ENCODE assay signal across 19 mouse cellular contexts in genomic region chr8:125722675-125723074, GRCm38 (mm10). TPM values are rescaled to one million over a fixed set of nuclear protein-coding genes. Genes with fewer than 3 reads are reported as not detected.
A peak's percentile ranks its signal among the peaks of the same experiment; 100 is the strongest.
DNase-seq lines count a peak whose midpoint lies in the region; ATAC-seq and TF ChIP-seq lines count a peak whose summit lies in the region.
"Had no signal": no experiment of that assay in that cellular context is flagged by ENCODE, and none has a peak within 500 bp of the region (broad histone marks: within the 10 kb centered on the region; RNA-seq: fewer than 3 reads in every experiment).

No protein-coding gene starts in this region.

- ATAC-seq in heart, embryonic 12.5 days (ENCODE audit: insufficient number of reproducible peaks, low FRiP score), result no peak
- no peak for ATAC-seq in kidney, embryonic 15.5 days (replicated peaks; ENCODE audit: low FRiP score)
- no peak for ATAC-seq in midbrain, embryonic 11.5 days (ENCODE audit: low FRiP score)
- ATAC-seq: intestine, postnatal 0 days; liver, embryonic 12.5 days; lung, postnatal 0 days had no signal

- TF ChIP-seq CTCF in gastrocnemius, adult 2 months (IDR thresholded peaks at IDR 0.05), result no peak

- H3K4me1 ChIP-seq in heart, embryonic 12.5 days (replicated peaks), result peaks cover 8% of the 10 kb centered on the region
- H3K4me1 ChIP-seq in kidney, embryonic 15.5 days, result peaks cover 27% of the 10 kb centered on the region
- no peaks in the 10 kb centered on the region for H3K4me1 ChIP-seq in midbrain, embryonic 11.5 days (ENCODE audit: control insufficient read depth, insufficient read depth, low read length)
- H3K4me1 ChIP-seq: liver, embryonic 12.5 days had no signal

- H3K4me3 ChIP-seq in heart, embryonic 12.5 days, result no peak overlapping the region
- no peak overlapping the region for H3K4me3 ChIP-seq in kidney, embryonic 15.5 days (replicated peaks)
- H3K4me3 ChIP-seq in gastrocnemius, adult 2 months, result no peak overlapping the region
- no peak overlapping the region for H3K4me3 ChIP-seq in midbrain, embryonic 11.5 days (ENCODE audit: low read depth, low read length)
- H3K4me3 ChIP-seq: embryonic facial prominence, embryonic 13.5 days; forebrain, embryonic 10.5 days; heart, embryonic 13.5 days; liver, embryonic 12.5 days; stomach, embryonic 15.5 days had no signal

- H3K36me3 ChIP-seq in heart, embryonic 12.5 days, result no peaks in the 10 kb centered on the region
- no peaks in the 10 kb centered on the region for H3K36me3 ChIP-seq in kidney, embryonic 15.5 days
- H3K36me3 ChIP-seq in midbrain, embryonic 11.5 days (ENCODE audit: control insufficient read depth, insufficient read depth, low read length), result no peaks in the 10 kb centered on the region
- H3K36me3 ChIP-seq: embryonic facial prominence, embryonic 13.5 days; forebrain, embryonic 10.5 days; heart, embryonic 13.5 days; liver, embryonic 12.5 days; stomach, embryonic 15.5 days had no signal

- H3K4me2 ChIP-seq in heart, embryonic 12.5 days, result no peak overlapping the region
- H3K4me2 ChIP-seq in kidney, embryonic 15.5 days, result no peak overlapping the region
- no peak overlapping the region for H3K4me2 ChIP-seq in midbrain, embryonic 11.5 days
- H3K4me2 ChIP-seq: embryonic facial prominence, embryonic 13.5 days; heart, embryonic 13.5 days; hindbrain, embryonic 14.5 days; liver, embryonic 12.5 days; stomach, embryonic 15.5 days had no signal

- H3K27ac ChIP-seq in heart, embryonic 12.5 days (ENCODE audit: poor library complexity, severe bottlenecking), result no peak overlapping the region
- H3K27ac ChIP-seq in kidney, embryonic 15.5 days, result no peak overlapping the region
- H3K27ac ChIP-seq in gastrocnemius, adult 2 months, result peak overlapping the region; percentile 54
- H3K27ac ChIP-seq in midbrain, embryonic 11.5 days (ENCODE audit: low read depth, low read length), result no peak overlapping the region
- H3K27ac ChIP-seq: embryonic facial prominence, embryonic 13.5 days; forebrain, embryonic 10.5 days; heart, embryonic 13.5 days; hindbrain, embryonic 14.5 days; liver, embryonic 12.5 days; stomach, embryonic 15.5 days had no signal

- intact Hi-C loops in gastrocnemius, adult 2 months (cut with DNase I), result no loop called here
- intact Hi-C loops in heart, postnatal 36 days (cut with DNase I), result loop anchor here (10.0 kb wide), 1 partner anchor 398 kb away; no protein-coding TSS in a partner anchor

- H3K9ac ChIP-seq in heart, embryonic 12.5 days, result no peak overlapping the region
- no peak overlapping the region for H3K9ac ChIP-seq in kidney, embryonic 15.5 days
- H3K9ac ChIP-seq in midbrain, embryonic 11.5 days (ENCODE audit: low read length), result no peak overlapping the region
- H3K9ac ChIP-seq: embryonic facial prominence, embryonic 13.5 days; heart, embryonic 13.5 days; hindbrain, embryonic 14.5 days; liver, embryonic 12.5 days; stomach, embryonic 15.5 days had no signal

- WGBS in heart, embryonic 12.5 days, result 90% methylated on average over 7 of the region's 7 CpGs
- 61% methylated on average over 7 of the region's 7 CpGs for WGBS in kidney, embryonic 15.5 days
- WGBS in midbrain, embryonic 11.5 days, result 92% methylated on average over 7 of the region's 7 CpGs

- no peaks in the 10 kb centered on the region for H3K27me3 ChIP-seq in heart, embryonic 12.5 days (replicated peaks)
- H3K27me3 ChIP-seq in kidney, embryonic 15.5 days, result no peaks in the 10 kb centered on the region
- no peaks in the 10 kb centered on the region for H3K27me3 ChIP-seq in midbrain, embryonic 11.5 days (ENCODE audit: control insufficient read depth, insufficient read depth, low read length)
- H3K27me3 ChIP-seq: embryonic facial prominence, embryonic 13.5 days; heart, embryonic 13.5 days; liver, embryonic 12.5 days; stomach, embryonic 15.5 days had no signal

- peak; percentile 96 for DNase-seq in heart, adult 11 months
- peak; percentile 20 to 64 for DNase-seq in kidney, postnatal 25 days
- peak; percentile 73 for DNase-seq in gastrocnemius, adult 2 months
- DNase-seq in heart, postnatal 36 days, result peak; percentile 25 to 37
- DNase-seq in thymus, postnatal 10 days (ENCODE audit: low spot score in 2 of 2), result no peak
- DNase-seq in midbrain, embryonic 11.5 days (ENCODE audit: low spot score, missing footprints), result no peak
- DNase-seq: adrenal gland, adult 2 months; cerebellum, adult 2 months; thymus, postnatal 14 days had no signal

- no peaks in the 10 kb centered on the region for H3K9me3 ChIP-seq in heart, embryonic 12.5 days (replicated peaks)
- H3K9me3 ChIP-seq in kidney, embryonic 15.5 days (replicated peaks), result no peaks in the 10 kb centered on the region
- no peaks in the 10 kb centered on the region for H3K9me3 ChIP-seq in midbrain, embryonic 11.5 days (ENCODE audit: control insufficient read depth, low read length)
- H3K9me3 ChIP-seq: embryonic facial prominence, embryonic 13.5 days; forebrain, embryonic 10.5 days; heart, embryonic 13.5 days; liver, embryonic 12.5 days; stomach, embryonic 15.5 days had no signal

RNA-seq across cellular contexts. Expression of gene Ntpcr, which starts 7.1 kb away (rescaled TPM):
- 24.5 and 25.3 TPM in 2 replicates for polyA plus RNA-seq in heart, embryonic 12.5 days (2016; fragmentation: Nextera tagmentation; extraction: Ambion mirVana)
- 23.1 and 28.7 TPM in 2 replicates for polyA plus RNA-seq in kidney, embryonic 15.5 days (2015; fragmentation: Nextera tagmentation; extraction: Ambion mirVana)
- 10 to 100 TPM; 10.5 to 11.2 TPM for total RNA-seq in gastrocnemius, adult 2 months (2021)
- 10 to 100 TPM; 16.8 to 19.3 TPM for total RNA-seq in heart, postnatal 36 days (2021)
- polyA plus RNA-seq in midbrain, embryonic 11.5 days (2014; fragmentation: Nextera tagmentation; extraction: Ambion mirVana), result 18.0 and 20.6 TPM in 2 replicates

RNA-seq across cellular contexts. Expression of gene Map10, which starts 53.1 kb away (rescaled TPM):
- polyA plus RNA-seq in heart, embryonic 12.5 days (2016; fragmentation: Nextera tagmentation; extraction: Ambion mirVana), result 7.9 and 8.2 TPM in 2 replicates
- 6.1 and 7.1 TPM in 2 replicates for polyA plus RNA-seq in kidney, embryonic 15.5 days (2015; fragmentation: Nextera tagmentation; extraction: Ambion mirVana)
- 1 to 10 TPM; 2.1 to 3.0 TPM for total RNA-seq in gastrocnemius, adult 2 months (2021)
- 1 to 10 TPM; 6.3 to 7.4 TPM for total RNA-seq in heart, postnatal 36 days (2021)
- polyA plus RNA-seq in midbrain, embryonic 11.5 days (2014; fragmentation: Nextera tagmentation; extraction: Ambion mirVana), result 8.5 and 10.4 TPM in 2 replicates

Comparison
In these comparisons a context has a peak if more than half of its experiments do, and no peak if none do; other contexts are left out.
1. DNase-seq: peak in heart, adult 11 months (single experiment), kidney, postnatal 25 days (2 of 2), gastrocnemius, adult 2 months (single experiment) and heart, postnatal 36 days (2 of 2); none in thymus, postnatal 10 days (0 of 2) and midbrain, embryonic 11.5 days (single experiment).